Comparison of ENCODE assay signal across 16 mouse cellular contexts in genomic region chr7:143310311-143310710, GRCm38 (mm10).
DNase-seq lines count a peak whose midpoint lies in the region; ATAC-seq lines count a peak whose summit lies in the region.
"Had no signal": no experiment of that assay in that cellular context is flagged by ENCODE, and none has a peak within 500 bp of the region (broad histone marks: within the 10 kb centered on the region; RNA-seq: fewer than 3 reads in every experiment).

No protein-coding gene starts in this region.

- H3K27me3 ChIP-seq in hindbrain, embryonic 12.5 days: peaks cover 6% of the 10 kb centered on the region
- no peaks in the 10 kb centered on the region for H3K27me3 ChIP-seq in hindbrain, embryonic 16.5 days (replicated peaks; ENCODE audit: control insufficient read depth, insufficient read depth, low read length)
- H3K27me3 ChIP-seq: neural tube, embryonic 12.5 days had no signal

- no peak overlapping the region for H3K4me2 ChIP-seq in hindbrain, embryonic 12.5 days (replicated peaks)
- no peak overlapping the region for H3K4me2 ChIP-seq in hindbrain, embryonic 16.5 days (ENCODE audit: low read length)
- H3K4me2 ChIP-seq: neural tube, embryonic 12.5 days had no signal

- 58% methylated on average over 3 of the region's 3 CpGs for WGBS in hindbrain, embryonic 12.5 days
- WGBS in hindbrain, embryonic 16.5 days: 48% methylated on average over 3 of the region's 3 CpGs

- H3K4me3 ChIP-seq in hindbrain, embryonic 12.5 days: no peak overlapping the region
- H3K4me3 ChIP-seq in hindbrain, embryonic 16.5 days (ENCODE audit: low read length): no peak overlapping the region
- H3K4me3 ChIP-seq: left cerebral cortex, adult 2 months; midbrain, embryonic 10.5 days; neural tube, embryonic 12.5 days had no signal

- ATAC-seq in hindbrain, embryonic 12.5 days (ENCODE audit: low FRiP score): no peak
- ATAC-seq in hindbrain, embryonic 16.5 days: no peak
- ATAC-seq: activated CD4-positive, CD25-positive, alpha-beta regulatory T cell, adult 4 months; inflammation-experienced regulatory T-cells, adult 6 months had no signal

- peaks cover 21% of the 10 kb centered on the region for H3K4me1 ChIP-seq in hindbrain, embryonic 12.5 days
- H3K4me1 ChIP-seq in hindbrain, embryonic 16.5 days (ENCODE audit: control insufficient read depth, insufficient read depth, low read depth, low read length): no peaks in the 10 kb centered on the region

- no peak overlapping the region for H3K9ac ChIP-seq in hindbrain, embryonic 12.5 days
- H3K9ac ChIP-seq in hindbrain, embryonic 16.5 days (ENCODE audit: low read depth, low read length): no peak overlapping the region
- H3K9ac ChIP-seq: neural tube, embryonic 12.5 days had no signal

- no peaks in the 10 kb centered on the region for H3K36me3 ChIP-seq in hindbrain, embryonic 12.5 days
- no peaks in the 10 kb centered on the region for H3K36me3 ChIP-seq in hindbrain, embryonic 16.5 days (ENCODE audit: control insufficient read depth, insufficient read depth, low read length)
- H3K36me3 ChIP-seq: midbrain, embryonic 10.5 days; neural tube, embryonic 12.5 days had no signal

- H3K9me3 ChIP-seq in hindbrain, embryonic 12.5 days (replicated peaks): no peaks in the 10 kb centered on the region
- no peaks in the 10 kb centered on the region for H3K9me3 ChIP-seq in hindbrain, embryonic 16.5 days (ENCODE audit: control insufficient read depth, low read length)
- H3K9me3 ChIP-seq: midbrain, embryonic 10.5 days; neural tube, embryonic 12.5 days had no signal

- DNase-seq in embryo, embryonic 10.5 days (ENCODE audit: low spot score): peak; percentile 41
- no peak for DNase-seq in embryo, embryonic 10 days (ENCODE audit: low spot score)
- DNase-seq in Muller cell, postnatal 12 days (ENCODE audit: inconsistent ontology term): peak; percentile 61
- DNase-seq in kidney, postnatal 14 days: peak; percentile 39
- DNase-seq in layer of hippocampus, adult 11-12 months (ENCODE audit: low spot score): no peak
- DNase-seq in spleen, postnatal 4 days (ENCODE audit: low spot score in 2 of 2): no peak
- DNase-seq: cerebellum, postnatal 36 days; gastrocnemius, postnatal 25 days; retina, postnatal 1 day had no signal

- peak overlapping the region; percentile 30; the same call in 1 of the 2 replicates for H3K27ac ChIP-seq in hindbrain, embryonic 12.5 days
- no peak overlapping the region for H3K27ac ChIP-seq in hindbrain, embryonic 16.5 days (ENCODE audit: low read depth, low read length)
- H3K27ac ChIP-seq: left cerebral cortex, adult 2 months; neural tube, embryonic 12.5 days had no signal

Comparison
In these comparisons a context has a peak if more than half of its experiments do, and no peak if none do; other contexts are left out.
1. DNase-seq: peak in embryo, embryonic 10.5 days (single experiment), Muller cell, postnatal 12 days (single experiment) and kidney, postnatal 14 days (single experiment); none in embryo, embryonic 10 days (single experiment), layer of hippocampus, adult 11-12 months (single experiment) and spleen, postnatal 4 days (0 of 2).